Mouse (Mus musculus) myocyte (in vitro differentiated cells): ENCODE results near the gene Lrrc46.

Experiments used
- POLR2A ChIP-seq: IDR thresholded peaks from one replicate; pipeline ENCODE4 v1.6.1; 2011; ENCODE audit warnings: low read depth, mild to moderate bottlenecking, control low read depth, moderate library complexity; ENCODE audit not compliant: insufficient read length
- SRF ChIP-seq: IDR thresholded peaks from one replicate; pipeline ENCODE4 v1.6.1; 2011; ENCODE audit warnings: low read depth; ENCODE audit not compliant: control insufficient read depth, insufficient read length
- TCF12 ChIP-seq: IDR thresholded peaks from one replicate; pipeline ENCODE4 v1.6.1; 2011; ENCODE audit warnings: mild to moderate bottlenecking, control low read depth; ENCODE audit not compliant: poor library complexity, insufficient read depth, severe bottlenecking

GRCm38 (mm10) chr11:97038881-97039280 is 2.3 kb downstream of the Lrrc46 start:
- TF ChIP-seq POLR2A (no peak), TCF12 (no peak), SRF (no peak)
